In genomic region chr10:95254453-95255001, GRCm38 (mm10) we compare ENCODE assay signal across 8 mouse cellular contexts.
DNase-seq lines count a peak whose midpoint lies in the region; ATAC-seq and TF ChIP-seq lines count a peak whose summit lies in the region.

No protein-coding gene starts in this region.

- peaks cover 19% of the 10 kb centered on the region for H3K4me1 ChIP-seq in forebrain, embryonic 14.5 days (ENCODE audit: control insufficient read depth, insufficient read depth, low read length)
- H3K4me1 ChIP-seq in hindbrain, embryonic 13.5 days (replicated peaks) = peaks cover 33% of the 10 kb centered on the region
- peaks cover 17% of the 10 kb centered on the region for H3K4me1 ChIP-seq in lung, embryonic 14.5 days (ENCODE audit: insufficient read depth)

- peak overlapping the region; percentile 30; the same call in 1 of the 2 replicates for H3K27ac ChIP-seq in forebrain, embryonic 14.5 days (ENCODE audit: low read depth, low read length)
- H3K27ac ChIP-seq in hindbrain, embryonic 13.5 days = peak overlapping the region; percentile 19; the same call in 1 of the 2 replicates
- no peak overlapping the region for H3K27ac ChIP-seq in lung, embryonic 14.5 days (ENCODE audit: low read depth)

- no peaks in the 10 kb centered on the region for H3K27me3 ChIP-seq in forebrain, embryonic 14.5 days (replicated peaks; ENCODE audit: control insufficient read depth, insufficient read depth, low read length)
- no peaks in the 10 kb centered on the region for H3K27me3 ChIP-seq in hindbrain, embryonic 13.5 days
- no peaks in the 10 kb centered on the region for H3K27me3 ChIP-seq in lung, embryonic 14.5 days (ENCODE audit: insufficient read depth, low read length)

- peak; percentile 78 for ATAC-seq in frontal cortex, adult (ENCODE audit: low TSS enrichment)
- ATAC-seq in forebrain, embryonic 14.5 days = peak; percentile 26; the same call in 1 of the 2 replicates
- ATAC-seq in hindbrain, embryonic 13.5 days (ENCODE audit: low FRiP score) = no peak
- no peak for ATAC-seq in lung, embryonic 14.5 days (ENCODE audit: insufficient read depth)

- TF ChIP-seq CTCF in lung, embryonic 14.5 days (IDR thresholded peaks at IDR 0.05; ENCODE audit: low read depth) = no peak

- no peak for DNase-seq in frontal cortex, postnatal 10 days (ENCODE audit: low spot score in 2 of 2)
- peak; percentile 29 for DNase-seq in ZHBTc4 (ENCODE audit: low read depth, low spot score)
- peak; percentile 65 for DNase-seq in forebrain, embryonic 14.5 days (ENCODE audit: low spot score)
- peak; percentile 41 for DNase-seq in lung, embryonic 14.5 days
- no peak for DNase-seq in spleen, postnatal 10 days (ENCODE audit: low spot score in 2 of 2)
- no peak for DNase-seq in embryo, embryonic 9.5 days (ENCODE audit: extremely low spot score)

- H3K4me2 ChIP-seq in forebrain, embryonic 14.5 days (ENCODE audit: low read length) = peak overlapping the region; percentile 25; the same call in 1 of the 2 replicates
- H3K4me2 ChIP-seq in hindbrain, embryonic 13.5 days = peak overlapping the region; percentile 22
- peak overlapping the region; percentile 21; the same call in 1 of the 2 replicates for H3K4me2 ChIP-seq in lung, embryonic 14.5 days

- no peaks in the 10 kb centered on the region for H3K9me3 ChIP-seq in forebrain, embryonic 14.5 days (replicated peaks; ENCODE audit: control insufficient read depth, low read length)
- no peaks in the 10 kb centered on the region for H3K9me3 ChIP-seq in hindbrain, embryonic 13.5 days
- H3K9me3 ChIP-seq in lung, embryonic 14.5 days (ENCODE audit: low read depth, low read length) = no peaks in the 10 kb centered on the region

- H3K36me3 ChIP-seq in forebrain, embryonic 14.5 days (ENCODE audit: control insufficient read depth, insufficient read depth, low read length) = no peaks in the 10 kb centered on the region
- no peaks in the 10 kb centered on the region for H3K36me3 ChIP-seq in hindbrain, embryonic 13.5 days
- H3K36me3 ChIP-seq in lung, embryonic 14.5 days (ENCODE audit: insufficient read depth) = no peaks in the 10 kb centered on the region

- no peak overlapping the region for H3K4me3 ChIP-seq in forebrain, embryonic 14.5 days (ENCODE audit: low read depth, low read length)
- no peak overlapping the region for H3K4me3 ChIP-seq in hindbrain, embryonic 13.5 days
- no peak overlapping the region for H3K4me3 ChIP-seq in lung, embryonic 14.5 days (ENCODE audit: low read depth, low read length)

- WGBS in forebrain, embryonic 14.5 days = 12% methylated on average over 13 of the region's 13 CpGs
- 24% methylated on average over 13 of the region's 13 CpGs for WGBS in hindbrain, embryonic 13.5 days
- 21% methylated on average over 13 of the region's 13 CpGs for WGBS in lung, embryonic 14.5 days

- peak overlapping the region; percentile 17; the same call in 1 of the 2 replicates for H3K9ac ChIP-seq in forebrain, embryonic 14.5 days (ENCODE audit: low read length)
- H3K9ac ChIP-seq in hindbrain, embryonic 13.5 days = 0 out of 2 replicates have a peak overlapping the region, but pooled peaks have one; percentile 31
- no peak overlapping the region for H3K9ac ChIP-seq in lung, embryonic 14.5 days

Comparison
In these comparisons a context has a peak if more than half of its experiments do, and no peak if none do; other contexts are left out.
1. ATAC-seq: peak in frontal cortex, adult (single experiment) and forebrain, embryonic 14.5 days (single experiment); none in hindbrain, embryonic 13.5 days (single experiment) and lung, embryonic 14.5 days (single experiment).
2. DNase-seq: peak in ZHBTc4 (single experiment), forebrain, embryonic 14.5 days (single experiment) and lung, embryonic 14.5 days (single experiment); none in frontal cortex, postnatal 10 days (0 of 2), spleen, postnatal 10 days (0 of 2) and embryo, embryonic 9.5 days (single experiment).
3. Peak in every context shown above with its lines, with median percentiles within 50 percentile points of each other: H3K4me2 ChIP-seq.